16 mouse cellular contexts compared by ENCODE assay signal in the genomic region with DNA sequence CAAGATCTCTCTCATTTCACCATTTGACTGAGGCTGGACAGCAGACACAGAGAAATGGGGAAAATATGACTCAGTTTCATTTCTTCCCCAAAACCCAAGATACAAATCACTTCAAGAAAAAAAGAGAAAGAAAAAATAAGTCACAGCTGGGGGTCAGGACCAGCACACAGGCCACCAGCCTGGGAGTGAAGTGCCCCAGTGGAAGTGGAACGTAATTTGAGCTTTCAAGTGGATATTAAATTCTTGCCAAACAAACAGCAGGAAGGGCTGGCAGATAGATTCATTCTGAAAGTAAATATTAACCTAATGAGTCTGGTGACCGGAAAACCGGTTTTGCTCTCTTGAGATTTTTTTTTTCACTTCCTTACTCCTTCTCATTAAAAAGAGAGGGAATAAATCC.
DNase-seq lines count a peak whose midpoint lies in the region; ATAC-seq lines count a peak whose summit lies in the region.
"Had no signal": no experiment of that assay in that cellular context is flagged by ENCODE, and none has a peak within 500 bp of the region (broad histone marks: within the 10 kb centered on the region; RNA-seq: fewer than 3 reads in every experiment).

No protein-coding gene starts in this region.

- no peak overlapping the region for H3K4me2 ChIP-seq in intestine, embryonic 16.5 days (ENCODE audit: low read depth, low read length)
- no peak overlapping the region for H3K4me2 ChIP-seq in forebrain, embryonic 11.5 days (ENCODE audit: low read depth, low read length, severe bottlenecking)
- H3K4me2 ChIP-seq: embryonic facial prominence, embryonic 15.5 days; forebrain, embryonic 13.5 days; hindbrain, embryonic 12.5 days had no signal

- 31% methylated on average over 3 of the region's 3 CpGs for WGBS in intestine, embryonic 16.5 days
- 86% methylated on average over 3 of the region's 3 CpGs for WGBS in forebrain, embryonic 11.5 days

- 0 out of 2 replicates have a peak overlapping the region, but pooled peaks have one; percentile 1 for H3K27ac ChIP-seq in intestine, embryonic 16.5 days (ENCODE audit: low read length)
- H3K27ac ChIP-seq in forebrain, embryonic 11.5 days (ENCODE audit: low read depth, low read length) = no peak overlapping the region
- H3K27ac ChIP-seq: embryonic facial prominence, embryonic 15.5 days; forebrain, embryonic 13.5 days; hindbrain, embryonic 12.5 days; liver, embryonic 14.5 days had no signal

- H3K4me3 ChIP-seq in intestine, embryonic 16.5 days (ENCODE audit: low read length) = no peak overlapping the region
- H3K4me3 ChIP-seq in forebrain, embryonic 11.5 days (ENCODE audit: low read depth, low read length) = no peak overlapping the region
- H3K4me3 ChIP-seq: embryonic facial prominence, embryonic 15.5 days; forebrain, embryonic 13.5 days; hindbrain, embryonic 12.5 days had no signal

- no peak overlapping the region for H3K9ac ChIP-seq in intestine, embryonic 16.5 days (ENCODE audit: low read depth, low read length)
- no peak overlapping the region for H3K9ac ChIP-seq in forebrain, embryonic 11.5 days (ENCODE audit: low read length)
- H3K9ac ChIP-seq: embryonic facial prominence, embryonic 15.5 days; forebrain, embryonic 13.5 days; hindbrain, embryonic 12.5 days; liver, embryonic 14.5 days had no signal

- no peaks in the 10 kb centered on the region for H3K9me3 ChIP-seq in intestine, embryonic 16.5 days (ENCODE audit: control insufficient read depth, low read length)
- no peaks in the 10 kb centered on the region for H3K9me3 ChIP-seq in forebrain, embryonic 11.5 days (ENCODE audit: control insufficient read depth, low read length)
- H3K9me3 ChIP-seq: embryonic facial prominence, embryonic 15.5 days had no signal

- peak; percentile 63 for DNase-seq in kidney, adult 9 months
- no peak for DNase-seq in kidney, adult 18-20 months
- peak; percentile 81 for DNase-seq in A20 (ENCODE audit: low read depth, low spot score)
- DNase-seq in lung, postnatal 36 days = peak; percentile 79
- DNase-seq in forebrain, embryonic 11.5 days (ENCODE audit: low spot score) = no peak
- DNase-seq: adrenal gland, postnatal 25 days; cerebellum, adult 9-10 months; heart, adult 11 months; right cerebral cortex, adult 18-20 months had no signal

- H3K27me3 ChIP-seq in intestine, embryonic 16.5 days (replicated peaks; ENCODE audit: control insufficient read depth, insufficient read depth, low read length) = no peaks in the 10 kb centered on the region
- no peaks in the 10 kb centered on the region for H3K27me3 ChIP-seq in forebrain, embryonic 11.5 days (ENCODE audit: control insufficient read depth, insufficient read depth, low read length)
- H3K27me3 ChIP-seq: embryonic facial prominence, embryonic 15.5 days; forebrain, embryonic 13.5 days; hindbrain, embryonic 12.5 days had no signal

- H3K4me1 ChIP-seq in intestine, embryonic 16.5 days (ENCODE audit: control insufficient read depth, insufficient read depth, low read length) = peaks cover 4% of the 10 kb centered on the region
- no peaks in the 10 kb centered on the region for H3K4me1 ChIP-seq in forebrain, embryonic 11.5 days (replicated peaks; ENCODE audit: control insufficient read depth, insufficient read depth, low read length)
- H3K4me1 ChIP-seq: embryonic facial prominence, embryonic 15.5 days; hindbrain, embryonic 12.5 days had no signal

- no peaks in the 10 kb centered on the region for H3K36me3 ChIP-seq in intestine, embryonic 16.5 days (ENCODE audit: control insufficient read depth, insufficient read depth, low read length)
- no peaks in the 10 kb centered on the region for H3K36me3 ChIP-seq in forebrain, embryonic 11.5 days (ENCODE audit: control insufficient read depth, insufficient read depth, low read length)
- H3K36me3 ChIP-seq: embryonic facial prominence, embryonic 15.5 days had no signal

- peak; percentile 52; the same call in 1 of the 2 replicates for ATAC-seq in intestine, embryonic 16.5 days
- ATAC-seq in forebrain, embryonic 11.5 days (replicated peaks; ENCODE audit: low FRiP score) = no peak
- no peak for ATAC-seq in granulocyte monocyte progenitor cell, adult 5-6 weeks (replicated peaks; ENCODE audit: poor library complexity, severe bottlenecking)
- ATAC-seq: activated CD4-positive, CD25-positive, alpha-beta regulatory T cell, adult 4 months; forebrain, embryonic 13.5 days had no signal

Comparison
In these comparisons a context has a peak if more than half of its experiments do, and no peak if none do; other contexts are left out.
1. DNase-seq: peak in kidney, adult 9 months (single experiment), A20 (single experiment) and lung, postnatal 36 days (single experiment); none in kidney, adult 18-20 months (single experiment) and forebrain, embryonic 11.5 days (single experiment).